Mouse (Mus musculus) embryo, embryonic 9.5 days (tissue): ENCODE measurements around the gene Kir3dl1.
"Not testable (repeated sequence)": the region's sequence is repeated elsewhere in the genome, so short reads cannot be mapped to it uniquely, and the experiment has no call there.

Experiments used
- DNase-seq: peaks from one replicate; pipeline ENCODE4 v3.0.0-alpha.2; 2017; ENCODE audit errors: extremely low spot score

The Kir3dl1 gene

GRCm38 (mm10) chrX:136517699-136518098 is at the start of gene Kir3dl1:
TSS of gene Kir3dl1 (plus strand) at chrX:136517999.
- not testable (repeated sequence) for DNase-seq

- DNase-seq: not testable (repeated sequence)
These were observed 26.2 kb downstream of the Kir3dl1 start, which contains the start of gene Kir3dl2 for GRCm38 (mm10) chrX:136543956-136544355. TSS of gene Kir3dl2 (minus strand) at chrX:136544056.

- not testable (repeated sequence) for DNase-seq
These were observed 51.3 kb downstream of the Kir3dl1 start for GRCm38 (mm10) chrX:136569094-136569493.
